Mouse (Mus musculus) cerebellum, adult 9-11 months (tissue): ENCODE data around the gene Pdcl.

Experiments
- DNase-seq: peaks from one replicate; pipeline ENCODE4 v3.0.0; 2022

The Pdcl gene

GRCm38 (mm10) chr2:37358633-37359540, at the start of gene Pdcl:
Pdcl (minus strand) TSS chr2:37359332.
- peak; percentile 90 for DNase-seq

- no peak for DNase-seq
Observed at GRCm38 (mm10) chr2:37395539-37395938, 36.4 kb upstream of the Pdcl start.

GRCm38 (mm10) chr2:37382921-37383320, 23.8 kb upstream of the Pdcl start:
- DNase-seq, result no peak

- DNase-seq, result peak; percentile 48
Observed at GRCm38 (mm10) chr2:37380189-37380588, 21.1 kb upstream of the Pdcl start.

GRCm38 (mm10) chr2:37376018-37376417, 16.9 kb upstream of the Pdcl start:
- DNase-seq, result no peak

- no peak for DNase-seq
Observed at GRCm38 (mm10) chr2:37370651-37371050, 11.5 kb upstream of the Pdcl start.

GRCm38 (mm10) chr2:37359908-37360307, 776 bp upstream of the Pdcl start:
- peak; percentile 40 for DNase-seq

- DNase-seq, result no peak
Observed at GRCm38 (mm10) chr2:37355571-37355970, 3.6 kb downstream of the Pdcl start.

- no peak for DNase-seq
Observed at GRCm38 (mm10) chr2:37351671-37352070, 7.5 kb downstream of the Pdcl start.

GRCm38 (mm10) chr2:37338497-37339187, 20.5 kb downstream of the Pdcl start:
- no peak for DNase-seq

- no peak for DNase-seq
Observed at GRCm38 (mm10) chr2:37333321-37333720, 25.8 kb downstream of the Pdcl start.

GRCm38 (mm10) chr2:37326215-37326614, 32.9 kb downstream of the Pdcl start, which contains the start of gene Olfr368:
Olfr368 (plus strand) TSS chr2:37326515.
- no peak for DNase-seq
